Mouse (Mus musculus) intestine, embryonic 14.5 days (tissue): ENCODE data around the gene Tbc1d5. TPM values are rescaled to one million over a fixed set of nuclear protein-coding genes. Genes with fewer than 3 reads are reported as not detected.
A peak's percentile ranks its signal among the peaks of the same experiment; 100 is the strongest.

Experiments used
- ATAC-seq: fragments of 200-750 bp; cut with Nextera tagmentation; replicated peaks from 2 replicates; pipeline ENCODE4 v1.8.0; 2017; ENCODE audit warnings: low read depth, moderate number of reproducible peaks, moderate TSS enrichment, moderate library complexity; ENCODE audit not compliant: low FRiP score, low TSS enrichment
- DNase-seq: peaks from one replicate; pipeline ENCODE4 v3.0.0-alpha.2; 2018; ENCODE audit warnings: low spot score
- H3K27ac ChIP-seq: fragments of 300-500 bp; sonication (generic); 2 replicates; pipeline ENCODE4 v1.5.1; 2014; ENCODE audit warnings: low read depth, mild to moderate bottlenecking, control low read depth
- H3K27me3 ChIP-seq: fragments of 300-500 bp; sonication (generic); replicated peaks from 2 replicates; pipeline ENCODE4 v1.6.1; 2014; ENCODE audit warnings: low read length, control low read depth; ENCODE audit not compliant: control insufficient read depth, insufficient read depth
- H3K36me3 ChIP-seq: fragments of 300-500 bp; sonication (generic); 2 replicates; pipeline ENCODE4 v1.6.1; 2014; ENCODE audit warnings: low read length, control low read depth; ENCODE audit not compliant: control insufficient read depth, insufficient read depth
- H3K4me1 ChIP-seq: fragments of 300-500 bp; sonication (generic); replicated peaks from 2 replicates; pipeline ENCODE4 v1.6.1; 2014; ENCODE audit warnings: low read length, control low read depth, mixed read lengths; ENCODE audit not compliant: control insufficient read depth, insufficient read depth
- H3K4me2 ChIP-seq: fragments of 300-500 bp; sonication (generic); 2 replicates; pipeline ENCODE4 v1.6.1; 2014; ENCODE audit warnings: low read length
- H3K4me3 ChIP-seq: fragments of 300-500 bp; sonication (generic); 2 replicates; pipeline ENCODE4 v1.5.1; 2014; ENCODE audit warnings: low read depth, low read length, control low read depth, mixed read lengths
- H3K9ac ChIP-seq: fragments of 300-500 bp; sonication (generic); 2 replicates; pipeline ENCODE4 v1.6.1; 2014; ENCODE audit warnings: mild to moderate bottlenecking, low read length
- H3K9me3 ChIP-seq: fragments of 300-500 bp; sonication (generic); 2 replicates; pipeline ENCODE4 v1.6.1; 2016; ENCODE audit warnings: low read length, control low read depth; ENCODE audit not compliant: control insufficient read depth
- WGBS: fragments of 180-500 bp; shearing (Covaris S2); extraction: QIAGEN DNeasy Blood & Tissue Kit; methylation state at CpG from one replicate; pipeline ENCODE4 v1.1.7; 2014; 5-methylcytosine and 5-hydroxymethylcytosine counted together
- polyA plus RNA-seq: library from polyadenylated mRNA; unstranded; fragments of >200 nt; fragmentation: Nextera tagmentation; extraction: Ambion mirVana; gene quantifications from 2 replicates; pipeline ENCODE4 v1.2.1, GENCODE M21; 2014

The Tbc1d5 gene
- polyA plus RNA-seq, 1 experiment from 2014 or later = 12.0 TPM

DNA sequence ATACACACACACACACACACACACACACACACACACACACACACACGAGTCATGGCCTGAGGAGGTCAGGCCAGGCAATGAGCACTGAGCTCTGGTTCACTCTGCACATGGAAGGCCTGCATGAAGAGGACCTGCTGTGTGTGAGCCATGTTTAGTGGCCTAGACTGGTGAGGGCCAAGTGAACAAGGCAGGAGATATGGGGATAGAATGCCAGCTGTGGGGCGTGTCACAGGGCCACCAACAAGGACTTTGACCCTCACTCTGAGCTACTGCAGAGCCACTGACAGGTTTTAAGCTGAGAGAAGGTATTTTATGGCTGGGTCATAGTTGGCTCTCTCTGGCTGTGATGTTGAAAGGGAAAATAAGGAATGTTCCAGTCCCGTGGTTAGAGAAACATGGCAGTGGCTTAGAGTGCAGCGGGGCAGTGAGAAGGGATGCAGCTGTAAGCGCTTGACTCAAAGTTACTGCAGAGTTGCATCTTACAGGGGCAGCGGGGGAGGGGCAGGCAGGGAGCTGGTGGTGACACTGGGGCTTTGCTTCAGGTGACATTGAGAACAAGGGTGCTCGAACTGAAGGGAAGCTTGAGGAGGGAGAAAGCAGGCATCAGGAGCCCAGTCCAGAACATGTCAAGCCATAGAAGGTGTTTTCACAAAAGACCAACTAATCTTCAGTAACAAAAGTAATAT lies 494.0 kb downstream of the Tbc1d5 start:
- peak; percentile 88 for ATAC-seq
- Histone ChIP-seq H3K27me3 (no peaks in the 10 kb centered on the region), H3K9me3 (no peaks in the 10 kb centered on the region), H3K4me2 (no peak overlapping the region), H3K27ac (no peak overlapping the region), H3K36me3 (peaks cover 7% of the 10 kb centered on the region), H3K4me1 (0 out of 2 replicates have a peak, but pooled peaks cover 4% of the 10 kb centered on the region), H3K9ac (no peak overlapping the region), H3K4me3 (no peak overlapping the region)
- WGBS = 51% methylated on average over 7 of the region's 7 CpGs
- DNase-seq = peak; percentile 54
